Mouse (Mus musculus) forebrain, embryonic 16.5 days (tissue): ENCODE measurements at regions not wholly inside any gene's neighbourhood (a gene's known extent, or its start where the extent isn't known, plus 50 kb on each side); places are given as distances from the start of the nearest gene placed in this dataset.

ENCODE experiments used
- ATAC-seq: fragments of 200-750 bp; cut with Nextera tagmentation; 2 replicates; pipeline ENCODE4 v1.8.0; 2017; ENCODE audit warnings: mild to moderate bottlenecking, moderate library complexity
- H3K27ac ChIP-seq: fragments of 300-500 bp; sonication (generic); 2 replicates; pipeline ENCODE4 v1.5.1; 2014; ENCODE audit warnings: low read length, control low read depth
- H3K27me3 ChIP-seq: fragments of 300-500 bp; sonication (generic); replicated peaks from 2 replicates; pipeline ENCODE4 v1.6.1; 2014; ENCODE audit warnings: low read length; ENCODE audit not compliant: control insufficient read depth, insufficient read depth
- H3K36me3 ChIP-seq: fragments of 300-500 bp; sonication (generic); 2 replicates; pipeline ENCODE4 v1.6.1; 2014; ENCODE audit not compliant: control insufficient read depth, insufficient read depth
- H3K4me1 ChIP-seq: fragments of 300-500 bp; sonication (generic); replicated peaks from 2 replicates; pipeline ENCODE4 v1.6.1; 2014; ENCODE audit warnings: low read length; ENCODE audit not compliant: control insufficient read depth, insufficient read depth
- H3K4me2 ChIP-seq: fragments of 300-500 bp; sonication (generic); 2 replicates; pipeline ENCODE4 v1.6.1; 2014; ENCODE audit warnings: mild to moderate bottlenecking, low read length, control low read depth
- H3K4me3 ChIP-seq: fragments of 300-500 bp; sonication (generic); replicated peaks from 2 replicates; pipeline ENCODE4 v1.5.1; 2014; ENCODE audit warnings: mild to moderate bottlenecking, low read length, control low read depth
- H3K9ac ChIP-seq: fragments of 300-500 bp; sonication (generic); replicated peaks from 2 replicates; pipeline ENCODE4 v1.6.1; 2014; ENCODE audit warnings: low read depth, low read length, control low read depth
- H3K9me3 ChIP-seq: fragments of 300-500 bp; sonication (generic); 2 replicates; pipeline ENCODE4 v1.6.1; 2016; ENCODE audit warnings: low read length; ENCODE audit not compliant: control insufficient read depth
- WGBS: fragments of 180-500 bp; shearing (Covaris S2); extraction: QIAGEN DNeasy Blood & Tissue Kit; methylation state at CpG from one replicate; pipeline ENCODE4 v1.1.7; 2014; 5-methylcytosine and 5-hydroxymethylcytosine counted together

DNA sequence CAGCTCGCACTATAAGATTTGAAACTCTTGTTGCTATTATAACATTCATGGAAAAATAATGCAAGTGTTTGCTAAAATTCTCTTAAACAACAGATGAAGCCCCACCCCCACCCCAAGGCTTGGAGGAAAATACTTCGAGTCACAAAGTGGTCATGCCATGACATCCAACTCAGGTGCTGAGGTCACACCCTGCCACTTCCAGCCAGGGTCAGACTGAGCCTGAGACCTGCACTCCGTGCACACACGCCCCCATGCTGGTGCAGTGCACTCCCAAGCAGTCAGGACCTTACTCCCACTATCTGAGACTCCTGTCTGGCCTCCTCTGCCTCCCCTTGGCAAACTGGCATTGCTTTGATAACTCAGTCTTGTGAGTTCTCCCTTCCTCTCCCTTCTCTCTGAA, 102.7 kb upstream of the Smad1 start:
- H3K27me3 ChIP-seq, result no peaks in the 10 kb centered on the region
- WGBS, result 73% methylated on average over 4 of the region's 4 CpGs
- no peak overlapping the region for H3K9ac ChIP-seq
- no peak overlapping the region for H3K4me3 ChIP-seq
- ATAC-seq, result no peak
- no peak overlapping the region for H3K27ac ChIP-seq
- H3K4me2 ChIP-seq, result no peak overlapping the region
- no peaks in the 10 kb centered on the region for H3K9me3 ChIP-seq
- no peaks in the 10 kb centered on the region for H3K4me1 ChIP-seq
- no peaks in the 10 kb centered on the region for H3K36me3 ChIP-seq

DNA sequence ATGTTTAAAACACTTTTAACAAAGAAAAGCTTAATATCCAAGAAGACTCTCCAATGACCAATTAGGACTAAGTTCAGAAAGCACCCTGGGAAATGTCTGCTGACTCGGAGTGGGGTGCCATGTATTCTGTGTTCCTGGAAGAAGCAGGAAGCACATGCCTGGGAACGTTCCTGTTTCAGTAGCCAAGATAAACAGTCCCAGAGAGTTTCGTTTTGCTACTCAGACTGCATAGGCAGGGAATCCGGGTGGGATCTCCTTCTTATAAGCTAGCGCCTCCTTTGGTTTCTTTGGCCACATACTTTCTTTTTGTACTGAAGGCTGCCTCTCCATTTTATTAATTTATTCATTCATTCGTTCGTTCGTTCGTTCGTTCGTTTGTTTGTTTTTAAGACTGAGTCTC, 101.9 kb upstream of the Smad1 start:
- Histone ChIP-seq H3K36me3 (no peaks in the 10 kb centered on the region), H3K4me1 (no peaks in the 10 kb centered on the region), H3K4me2 (no peak overlapping the region), H3K27ac (no peak overlapping the region), H3K27me3 (no peaks in the 10 kb centered on the region), H3K9me3 (no peaks in the 10 kb centered on the region), H3K9ac (no peak overlapping the region), H3K4me3 (no peak overlapping the region)
- 89% methylated on average over 11 of the region's 11 CpGs for WGBS
- ATAC-seq, result no peak

DNA sequence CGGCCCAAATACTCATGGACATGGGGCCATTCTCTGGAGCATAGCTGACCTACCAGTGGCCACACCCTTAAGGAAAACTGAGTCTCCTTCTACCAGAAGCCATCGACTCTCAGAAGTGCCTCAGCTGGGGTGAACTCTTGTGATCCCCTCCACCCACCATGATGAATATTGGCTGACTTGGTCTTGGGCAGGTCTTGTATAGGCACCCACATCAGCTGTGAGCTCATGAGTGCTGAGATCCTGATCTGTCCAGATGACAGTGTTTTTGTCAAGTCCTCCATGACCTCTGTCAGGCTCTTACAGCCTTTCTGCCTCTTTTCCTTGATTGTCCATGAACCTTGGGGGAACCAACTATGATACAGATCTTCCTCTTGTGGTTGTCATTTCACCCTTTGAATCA, 99.9 kb upstream of the Smad1 start:
- WGBS, result 96% methylated on average over 2 of the region's 2 CpGs
- no peak for ATAC-seq
- Histone ChIP-seq H3K9me3 (no peaks in the 10 kb centered on the region), H3K4me3 (no peak overlapping the region), H3K4me2 (no peak overlapping the region), H3K36me3 (no peaks in the 10 kb centered on the region), H3K9ac (no peak overlapping the region), H3K27ac (no peak overlapping the region), H3K27me3 (no peaks in the 10 kb centered on the region), H3K4me1 (no peaks in the 10 kb centered on the region)

- no peaks in the 10 kb centered on the region for H3K9me3 ChIP-seq
- WGBS, result 75% methylated on average over 2 of the region's 2 CpGs
- no peak for ATAC-seq
Observed at GRCm38 (mm10) chr8:79498611-79499010, 99.3 kb upstream of the Smad1 start.

DNA sequence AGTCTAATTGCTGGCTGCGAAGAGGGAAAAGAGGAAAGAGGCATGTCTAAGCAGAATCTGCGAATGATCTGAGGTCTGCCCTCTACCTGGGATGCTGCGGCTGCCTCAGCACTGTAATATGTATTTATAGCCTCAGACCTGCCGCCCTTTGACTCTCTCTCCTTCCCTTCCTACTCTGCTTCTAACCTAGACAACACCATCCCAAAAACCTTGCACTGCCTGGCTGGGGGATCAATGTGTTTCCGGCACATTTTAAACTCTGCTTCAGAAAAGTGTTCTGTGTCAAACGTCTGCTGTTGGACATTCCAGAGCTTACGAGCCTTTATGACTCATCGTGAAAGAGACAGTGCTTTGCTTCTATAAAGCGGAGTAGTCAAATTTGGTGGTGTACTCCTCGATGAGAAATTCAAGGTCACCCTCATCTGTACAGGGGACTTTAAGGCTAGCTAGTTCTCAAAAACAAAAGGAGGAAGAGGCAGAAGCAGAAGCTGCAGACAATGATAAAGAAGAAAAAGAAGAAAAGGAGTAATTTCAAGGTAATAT, 91.9 kb upstream of the Smad1 start:
- Histone ChIP-seq H3K9me3 (no peaks in the 10 kb centered on the region), H3K27ac (no peak overlapping the region), H3K9ac (no peak overlapping the region), H3K27me3 (no peaks in the 10 kb centered on the region), H3K4me3 (no peak overlapping the region), H3K4me2 (no peak overlapping the region), H3K4me1 (no peaks in the 10 kb centered on the region), H3K36me3 (no peaks in the 10 kb centered on the region)
- WGBS, result 55% methylated on average over 10 of the region's 10 CpGs
- no peak for ATAC-seq

More at GRCm38 (mm10) chr8:79498611-79499010, 99.3 kb upstream of the Smad1 start:
- H3K4me1 ChIP-seq, result no peaks in the 10 kb centered on the region
- H3K4me2 ChIP-seq, result no peak overlapping the region
- H3K36me3 ChIP-seq, result no peaks in the 10 kb centered on the region
- H3K27ac ChIP-seq, result no peak overlapping the region
- no peak overlapping the region for H3K4me3 ChIP-seq
- H3K27me3 ChIP-seq, result no peaks in the 10 kb centered on the region
- H3K9ac ChIP-seq, result no peak overlapping the region

DNA sequence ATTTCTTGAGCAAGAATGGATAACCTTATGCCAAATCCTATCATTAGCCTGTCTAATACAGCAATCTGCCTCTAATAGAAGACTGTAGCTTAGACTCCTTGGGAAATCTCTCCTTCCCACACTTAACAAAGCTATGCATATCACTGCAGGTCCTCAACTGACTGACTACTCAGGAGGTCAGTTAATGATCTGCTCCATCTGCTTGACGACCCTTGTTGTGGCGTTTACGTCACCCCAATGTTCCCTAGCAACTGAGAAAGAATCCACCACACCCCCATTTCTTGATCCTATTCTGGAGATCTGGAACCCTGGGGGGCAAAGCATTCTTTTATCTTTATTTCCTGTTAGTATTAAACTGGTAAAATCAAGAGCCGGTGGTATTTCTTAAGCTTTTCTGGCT, 91.4 kb upstream of the Smad1 start:
- H3K9ac ChIP-seq, result no peak overlapping the region

GRCm38 (mm10) chr8:79488861-79489260, 89.5 kb upstream of the Smad1 start:
- no peak for ATAC-seq
- Histone ChIP-seq H3K27ac (no peak overlapping the region), H3K27me3 (no peaks in the 10 kb centered on the region), H3K9me3 (no peaks in the 10 kb centered on the region), H3K4me1 (no peaks in the 10 kb centered on the region), H3K36me3 (no peaks in the 10 kb centered on the region), H3K4me2 (no peak overlapping the region), H3K9ac (no peak overlapping the region), H3K4me3 (no peak overlapping the region)
- 59% methylated on average over 2 of the region's 2 CpGs for WGBS

More for the DNA sequence above, 91.4 kb upstream of the Smad1 start:
- Histone ChIP-seq H3K27ac (no peak overlapping the region), H3K4me2 (no peak overlapping the region), H3K4me3 (no peak overlapping the region), H3K9me3 (no peaks in the 10 kb centered on the region), H3K36me3 (no peaks in the 10 kb centered on the region), H3K27me3 (no peaks in the 10 kb centered on the region), H3K4me1 (no peaks in the 10 kb centered on the region)
- 13% methylated on average over 4 of the region's 4 CpGs for WGBS
- ATAC-seq, result no peak

GRCm38 (mm10) chr8:79487597-79487996, 88.3 kb upstream of the Smad1 start:
- 89% methylated on average over 6 of the region's 6 CpGs for WGBS
- Histone ChIP-seq H3K9ac (no peak overlapping the region), H3K27ac (no peak overlapping the region), H3K4me1 (no peaks in the 10 kb centered on the region), H3K4me2 (no peak overlapping the region), H3K27me3 (no peaks in the 10 kb centered on the region), H3K36me3 (no peaks in the 10 kb centered on the region), H3K9me3 (no peaks in the 10 kb centered on the region), H3K4me3 (no peak overlapping the region)
- no peak for ATAC-seq

GRCm38 (mm10) chr8:79479326-79479725, 80.0 kb upstream of the Smad1 start:
- Histone ChIP-seq H3K4me1 (no peaks in the 10 kb centered on the region), H3K4me2 (no peak overlapping the region), H3K9me3 (no peaks in the 10 kb centered on the region), H3K27me3 (no peaks in the 10 kb centered on the region), H3K36me3 (no peaks in the 10 kb centered on the region), H3K4me3 (no peak overlapping the region), H3K27ac (no peak overlapping the region), H3K9ac (no peak overlapping the region)
- 92% methylated on average over 8 of the region's 8 CpGs for WGBS
- no peak for ATAC-seq

DNA sequence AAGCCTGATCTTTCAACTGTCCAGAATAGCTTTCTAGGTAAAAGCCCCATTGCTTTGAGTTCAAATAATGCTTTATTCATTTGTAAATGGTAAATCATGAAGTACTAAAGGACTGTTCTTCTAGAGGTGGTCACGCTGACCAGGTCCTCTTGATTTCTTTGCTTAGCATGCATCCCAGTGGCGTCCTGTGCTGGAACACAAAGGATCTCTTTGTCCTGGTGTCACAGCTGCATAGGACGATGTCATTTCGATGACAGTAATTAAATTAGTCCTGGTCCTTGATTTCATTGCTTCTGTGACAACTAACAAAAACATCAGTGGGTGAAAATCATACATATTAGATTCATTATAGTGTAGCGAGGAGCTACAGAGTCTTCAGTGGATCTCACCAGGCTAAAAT, 76.7 kb upstream of the Smad1 start:
- no peak for ATAC-seq
- Histone ChIP-seq H3K36me3 (no peaks in the 10 kb centered on the region), H3K4me2 (no peak overlapping the region), H3K9ac (no peak overlapping the region), H3K4me3 (no peak overlapping the region), H3K27me3 (no peaks in the 10 kb centered on the region), H3K27ac (no peak overlapping the region), H3K9me3 (no peaks in the 10 kb centered on the region), H3K4me1 (no peaks in the 10 kb centered on the region)
- 46% methylated on average over 5 of the region's 5 CpGs for WGBS
